Mouse (Mus musculus) kidney, adult 18-20 months (tissue): ENCODE data around the gene Hilpda.

Source experiments
- DNase-seq: peaks from one replicate; pipeline ENCODE4 v3.0.0; 2021

Gene Hilpda

DNA sequence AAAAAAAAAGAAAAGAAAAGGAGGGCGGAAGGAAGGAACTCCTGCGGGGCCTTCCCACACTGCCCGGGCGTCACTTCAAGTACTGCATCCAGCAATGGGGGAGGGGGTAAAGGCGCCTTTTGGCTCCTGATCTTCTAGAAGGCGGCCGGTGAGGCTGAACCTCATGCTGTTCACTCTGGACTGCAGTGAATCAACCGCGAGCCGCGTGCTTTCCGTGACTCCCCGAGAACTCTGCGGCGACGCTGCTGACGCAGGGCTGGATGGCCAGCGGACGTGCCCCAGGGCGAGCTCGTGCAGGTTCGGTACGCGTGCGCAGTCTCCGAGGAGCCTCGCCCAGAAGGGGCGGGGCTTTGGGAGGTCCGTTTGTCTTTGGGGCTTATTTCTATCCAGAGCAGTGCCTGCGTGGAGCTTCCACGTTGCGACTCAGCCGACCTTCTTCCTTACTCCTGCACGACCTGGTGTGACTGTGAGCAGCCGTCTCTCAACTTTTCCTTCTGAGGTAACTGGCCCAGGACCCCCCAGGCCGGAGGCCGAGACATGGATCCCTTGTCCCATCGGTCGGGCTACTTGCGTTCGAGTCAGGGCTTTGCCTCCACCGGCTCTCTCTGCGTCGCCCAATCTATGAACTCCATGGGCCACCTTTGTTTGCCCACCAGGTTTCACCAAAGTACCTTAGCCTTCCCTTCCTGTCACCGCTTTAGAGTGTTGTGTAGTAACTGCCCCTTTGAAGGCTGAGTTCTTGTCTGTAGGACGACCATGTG lies at the start of gene Hilpda:
TSS of gene Hilpda (plus strand) at position 177 of the 761 bp plus-strand sequence.
- peak; percentile 93 for DNase-seq

DNA sequence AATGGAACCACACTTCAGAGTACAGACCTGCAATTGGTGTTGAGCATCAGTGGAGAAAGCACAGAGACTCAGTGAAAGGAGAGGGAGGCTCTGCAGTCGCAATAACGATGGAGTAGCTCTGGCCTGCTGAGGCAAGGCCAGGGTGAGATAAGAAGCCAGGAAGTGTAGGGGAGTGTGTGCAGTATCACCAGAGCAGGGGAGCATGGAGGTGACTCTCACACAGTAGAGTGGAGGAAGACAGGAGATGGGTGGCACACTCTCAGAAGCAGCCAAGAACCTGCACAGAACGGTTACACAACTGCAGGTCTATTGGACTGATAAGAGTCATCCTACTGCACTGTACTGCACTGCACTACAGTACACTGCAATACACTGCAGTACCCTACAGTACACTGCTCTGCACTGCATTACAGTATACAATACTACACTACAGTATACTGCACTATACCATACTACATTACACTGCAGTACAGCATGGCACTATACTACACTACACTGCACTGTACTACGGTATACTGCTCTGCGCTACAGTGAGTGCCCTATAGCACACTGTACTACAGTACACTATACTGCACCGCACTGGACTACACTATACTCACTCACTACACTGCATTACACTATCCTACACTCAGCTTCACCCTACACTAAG lies 42.9 kb upstream of the Hilpda start:
- DNase-seq, result no peak

GRCm38 (mm10) chr6:29230386-29230785 lies 41.9 kb upstream of the Hilpda start:
- DNase-seq, result no peak

- no peak for DNase-seq
Measured at GRCm38 (mm10) chr6:29231799-29232198, 40.5 kb upstream of the Hilpda start.

- DNase-seq, result no peak
Measured at GRCm38 (mm10) chr6:29232321-29232720, 40.0 kb upstream of the Hilpda start.

DNA sequence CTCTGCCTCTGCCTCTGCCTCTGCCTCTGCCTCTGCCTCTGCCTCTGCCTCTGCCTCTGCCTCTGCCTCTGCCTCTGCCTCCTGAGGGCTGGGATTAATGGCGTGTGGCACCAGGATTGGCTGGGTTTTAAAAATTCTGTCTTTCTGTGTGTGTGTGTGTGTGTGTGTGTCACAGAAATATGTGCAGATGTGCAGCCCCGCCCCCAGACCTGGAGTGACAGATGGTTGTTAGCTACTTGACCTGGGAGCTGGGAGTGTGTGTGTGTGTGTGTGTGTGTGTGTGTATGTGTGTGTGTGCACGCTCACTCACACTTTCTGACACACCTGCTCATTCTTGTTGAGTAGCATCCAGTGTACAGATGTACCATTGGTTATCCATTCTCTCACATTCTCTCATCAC lies 38.6 kb upstream of the Hilpda start:
- DNase-seq, result no peak

DNA sequence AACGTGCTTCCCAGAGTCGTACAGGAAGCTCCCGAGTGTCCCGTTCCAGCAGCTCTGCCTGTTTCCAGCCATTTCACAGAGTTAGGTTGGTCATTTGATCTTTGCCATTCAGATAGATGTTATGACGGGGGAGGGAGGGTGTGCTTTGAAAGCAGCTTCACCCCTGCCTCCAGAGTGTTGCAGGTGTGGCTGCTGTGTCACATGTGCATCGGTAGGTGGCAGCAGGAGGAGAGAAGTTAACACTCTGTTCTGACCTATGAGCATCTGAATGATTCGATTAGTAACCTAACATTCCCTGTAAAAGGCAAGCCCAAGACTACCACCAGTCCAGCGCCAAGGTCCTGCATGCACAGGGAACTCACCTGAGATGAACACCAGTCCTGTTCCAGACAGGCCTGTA lies 38.0 kb upstream of the Hilpda start:
- no peak for DNase-seq

DNA sequence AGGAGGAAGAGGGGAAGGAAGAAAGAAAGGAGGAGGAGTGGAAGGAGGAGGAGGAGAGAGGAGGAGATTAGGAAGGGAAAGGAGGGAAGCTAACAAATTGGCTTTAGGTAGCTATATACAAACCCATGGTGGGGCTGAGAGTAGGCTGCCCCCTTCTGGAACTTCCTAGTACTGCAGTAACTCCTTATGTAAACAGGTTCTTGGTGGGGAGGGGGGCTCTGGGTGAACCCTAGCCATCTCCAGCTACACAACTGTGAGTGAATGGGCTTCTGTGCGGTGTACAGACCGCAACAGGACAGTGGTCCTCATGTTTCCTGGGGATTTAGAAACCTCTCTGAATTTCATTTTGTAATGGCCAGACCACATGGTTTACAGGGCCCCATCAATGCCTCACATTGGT lies 31.5 kb upstream of the Hilpda start:
- DNase-seq, result peak; percentile 54

DNA sequence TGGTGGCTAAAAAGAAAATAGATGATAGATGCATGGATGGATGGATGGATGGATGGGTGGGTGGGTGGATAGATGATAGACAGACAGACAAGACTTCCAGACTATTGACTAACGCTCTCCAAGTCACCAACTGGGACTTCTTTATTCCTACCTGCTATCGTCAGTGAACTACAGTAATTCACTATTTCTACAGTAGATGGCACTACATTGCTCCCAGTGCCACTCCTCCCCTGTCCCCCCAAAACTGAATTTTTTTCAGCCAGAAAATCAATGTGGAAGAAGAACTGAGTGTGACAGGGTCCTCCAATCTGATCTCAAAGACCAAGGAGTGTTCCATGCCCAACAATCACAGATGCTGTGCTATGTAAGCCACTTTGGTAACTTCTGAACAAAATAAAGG lies 30.6 kb upstream of the Hilpda start:
- no peak for DNase-seq

GRCm38 (mm10) chr6:29242265-29242664 lies 30.0 kb upstream of the Hilpda start:
- no peak for DNase-seq

DNA sequence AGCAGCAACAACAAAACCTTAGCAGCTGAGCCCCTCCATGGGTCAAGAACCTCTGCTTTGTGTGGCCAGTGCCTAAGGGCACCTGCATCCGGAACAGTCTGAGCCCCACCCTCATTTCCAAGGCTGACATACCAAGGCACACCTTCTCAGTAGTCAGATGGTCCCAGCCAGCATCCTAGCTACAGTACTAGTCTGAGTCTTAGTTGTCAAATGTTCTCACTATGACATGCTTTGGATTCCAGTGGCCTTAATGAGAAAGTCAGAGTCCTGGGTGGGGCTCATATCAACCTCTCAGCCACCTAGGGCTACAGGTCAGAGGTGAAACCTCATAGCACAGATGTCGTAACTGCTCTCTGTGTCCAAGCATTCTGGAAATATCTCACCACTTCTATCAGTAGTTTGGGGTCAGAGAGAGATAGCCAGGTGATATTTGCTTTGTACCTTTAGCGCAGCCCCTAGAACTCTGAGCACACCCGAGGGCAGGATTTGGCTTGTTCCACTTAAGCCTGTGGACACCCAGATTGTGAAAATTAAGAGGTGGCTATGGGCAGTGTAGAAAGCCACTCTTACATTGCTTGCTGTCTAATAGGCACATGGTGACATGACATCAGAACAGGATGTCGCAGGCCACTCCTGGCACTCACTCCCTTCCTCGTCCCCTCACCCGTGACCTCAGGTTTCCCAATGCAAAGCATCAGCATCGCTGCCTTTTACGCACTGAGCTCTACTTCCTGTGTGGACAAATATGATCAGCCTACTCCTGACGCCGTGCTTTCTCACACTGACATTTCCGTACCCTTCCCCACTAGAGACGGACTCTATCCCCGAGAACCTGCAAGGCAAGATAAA lies 26.8 kb upstream of the Hilpda start:
- no peak for DNase-seq

DNA sequence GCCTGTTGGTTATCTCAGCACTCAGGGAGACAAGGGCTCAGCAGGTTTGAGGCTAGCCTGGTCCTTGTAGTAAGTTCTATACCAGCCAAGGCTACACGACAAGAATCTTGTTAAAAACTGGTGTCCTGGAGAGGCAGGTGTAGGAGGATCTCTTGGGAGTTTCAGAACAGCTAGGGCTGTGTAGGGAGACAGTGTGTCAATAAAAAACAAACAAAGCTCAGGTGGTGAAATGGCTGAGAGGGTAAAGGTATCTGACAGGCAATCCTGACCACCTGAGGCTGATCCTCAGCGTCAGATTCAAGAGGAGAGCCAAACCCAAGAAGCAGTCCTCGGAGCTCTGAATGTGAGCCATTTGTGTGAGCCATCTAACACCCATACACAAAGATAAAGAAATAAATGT lies 26.1 kb upstream of the Hilpda start:
- DNase-seq, result no peak

- no peak for DNase-seq
Measured at GRCm38 (mm10) chr6:29246585-29246984, 25.7 kb upstream of the Hilpda start.

DNA sequence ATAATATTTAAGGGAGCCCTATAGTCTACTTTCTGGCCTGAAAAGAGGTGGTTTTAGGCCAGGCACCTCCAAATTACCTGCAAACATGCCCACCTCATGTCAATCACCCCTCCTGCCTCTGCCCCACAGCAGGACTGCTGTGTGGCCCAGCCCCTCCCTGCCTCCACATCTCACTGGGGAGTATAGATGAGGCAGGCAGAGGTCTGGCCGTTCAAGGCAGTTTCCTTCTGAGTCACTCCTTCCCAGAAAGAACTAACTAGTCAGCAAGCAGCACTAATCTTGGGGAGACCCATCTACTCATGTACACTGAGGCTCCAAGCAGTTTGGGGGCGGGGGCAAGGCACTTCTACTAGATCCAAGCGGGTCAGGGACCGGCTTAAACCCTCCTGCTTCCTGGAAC lies 25.2 kb upstream of the Hilpda start:
- DNase-seq, result no peak

GRCm38 (mm10) chr6:29259418-29259817 lies 12.9 kb upstream of the Hilpda start:
- DNase-seq, result no peak

GRCm38 (mm10) chr6:29261831-29262230 lies 10.5 kb upstream of the Hilpda start:
- no peak for DNase-seq

DNA sequence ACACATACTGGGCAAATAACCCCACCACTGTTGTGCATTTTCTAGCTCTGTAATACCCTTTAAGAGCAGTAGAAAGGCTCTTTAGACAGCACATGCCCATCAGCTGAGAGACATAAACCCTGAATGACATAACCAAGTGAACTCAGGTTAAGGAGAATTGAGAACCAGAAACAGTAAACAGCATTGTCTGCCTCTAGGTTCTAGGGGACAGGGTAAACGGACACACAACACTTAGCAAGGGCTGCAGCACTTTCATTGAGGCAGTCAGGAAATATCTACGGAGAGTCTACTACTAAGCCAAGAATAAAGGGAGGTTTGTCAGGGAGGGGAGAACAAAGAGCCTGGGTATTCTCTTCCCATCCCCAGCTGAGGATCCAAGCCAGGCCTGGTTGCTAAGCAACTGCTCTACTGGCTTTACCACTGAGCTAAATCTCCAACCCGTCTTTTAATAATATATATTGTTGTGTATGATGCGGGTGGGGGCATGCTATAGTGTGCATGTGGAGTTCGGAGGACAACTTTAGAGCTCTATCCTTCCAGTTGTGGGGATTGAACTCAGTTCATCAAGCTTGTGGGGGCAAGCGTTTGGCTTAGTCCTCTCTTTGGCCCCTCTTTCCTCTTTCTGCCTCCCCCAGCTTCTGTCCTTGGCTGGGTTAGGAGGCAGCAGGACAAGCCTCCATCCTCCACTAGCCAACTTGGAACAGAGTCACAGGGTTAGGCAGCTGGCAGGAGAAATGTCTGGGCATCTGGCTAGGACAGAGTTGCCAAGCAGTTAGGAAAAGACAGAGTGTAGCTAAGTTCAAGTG lies 8.4 kb upstream of the Hilpda start:
- DNase-seq, result no peak

GRCm38 (mm10) chr6:29264456-29264781 lies 7.9 kb upstream of the Hilpda start:
- DNase-seq, result no peak

- DNase-seq, result no peak
Measured at GRCm38 (mm10) chr6:29266936-29267335, 5.4 kb upstream of the Hilpda start.

GRCm38 (mm10) chr6:29269006-29269668 lies 3.2 kb upstream of the Hilpda start:
- no peak for DNase-seq

GRCm38 (mm10) chr6:29270961-29271360 lies 1.3 kb upstream of the Hilpda start:
- DNase-seq, result peak; percentile 13

DNA sequence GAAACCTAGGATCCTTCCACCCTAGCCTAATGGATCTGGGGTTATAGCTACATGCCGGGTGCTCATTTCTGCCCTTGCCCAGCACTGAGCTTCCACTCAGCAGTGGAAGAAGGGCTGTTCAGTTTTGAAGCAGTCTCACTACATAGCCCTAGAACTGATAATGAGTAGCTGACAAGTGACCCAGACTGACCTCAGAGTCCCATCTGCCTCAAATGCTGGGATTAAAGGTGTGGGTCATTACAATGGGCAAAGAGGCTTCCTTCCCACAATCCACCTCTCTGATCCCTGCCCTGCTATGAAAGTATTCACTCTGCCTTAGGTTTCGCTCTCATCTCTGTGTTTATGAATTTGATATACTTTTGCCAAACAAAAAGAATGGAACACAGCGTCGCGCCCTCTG lies 4.5 kb downstream of the Hilpda start:
- no peak for DNase-seq
